In the genomic region with DNA sequence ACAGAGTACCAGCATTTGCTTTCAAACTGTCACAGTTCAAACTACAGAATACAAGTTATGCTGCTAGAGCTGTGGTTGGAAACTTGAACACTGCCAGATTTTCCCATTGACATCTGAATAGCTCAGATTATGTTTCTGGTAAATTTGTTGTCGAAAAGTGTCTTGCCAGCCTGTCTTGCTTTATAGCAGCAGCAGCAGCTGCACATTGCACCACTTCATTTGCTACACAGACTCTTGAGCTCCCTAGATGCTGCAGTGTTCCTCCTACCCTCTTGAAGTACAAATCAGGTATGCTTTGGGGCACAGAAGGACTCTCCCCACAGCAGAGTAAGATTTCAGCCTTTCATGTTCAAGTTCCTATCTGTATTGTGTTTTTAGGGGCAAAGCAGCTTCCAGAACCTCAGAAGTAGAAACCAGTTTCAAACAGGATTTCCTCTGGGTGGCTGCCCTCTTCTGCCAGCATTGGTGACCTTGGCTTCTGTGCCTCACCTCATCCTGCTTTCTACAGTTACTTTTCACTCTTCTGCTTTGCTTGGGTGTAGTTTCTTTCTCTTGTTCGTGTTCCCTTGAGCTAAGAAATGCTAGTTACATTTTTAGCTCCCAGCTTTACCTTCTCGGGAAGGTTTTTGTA, we compare ENCODE assay signal across 16 mouse cellular contexts. TPM values are rescaled to one million over a fixed set of nuclear protein-coding genes. Genes with fewer than 3 reads are reported as not detected.
DNase-seq lines count a peak whose midpoint lies in the region; ATAC-seq lines count a peak whose summit lies in the region.
"Had no signal": no experiment of that assay in that cellular context is flagged by ENCODE, and none has a peak within 500 bp of the region (broad histone marks: within the 10 kb centered on the region; RNA-seq: fewer than 3 reads in every experiment).

No protein-coding gene starts in this region.

- no peaks in the 10 kb centered on the region for H3K27me3 ChIP-seq in heart, embryonic 16.5 days (ENCODE audit: control insufficient read depth, insufficient read depth, low read length)
- no peaks in the 10 kb centered on the region for H3K27me3 ChIP-seq in embryonic facial prominence, embryonic 13.5 days
- H3K27me3 ChIP-seq: hindbrain, embryonic 15.5 days; limb, embryonic 13.5 days; midbrain, embryonic 13.5 days had no signal

- H3K4me2 ChIP-seq in heart, embryonic 16.5 days (ENCODE audit: low read depth, low read length): no peak overlapping the region
- no peak overlapping the region for H3K4me2 ChIP-seq in embryonic facial prominence, embryonic 13.5 days
- H3K4me2 ChIP-seq: hindbrain, embryonic 15.5 days; limb, embryonic 13.5 days; midbrain, embryonic 13.5 days had no signal

- H3K4me3 ChIP-seq in heart, embryonic 16.5 days (ENCODE audit: low read length): no peak overlapping the region
- no peak overlapping the region for H3K4me3 ChIP-seq in embryonic facial prominence, embryonic 13.5 days
- H3K4me3 ChIP-seq: hindbrain, embryonic 15.5 days; limb, embryonic 13.5 days; midbrain, embryonic 13.5 days had no signal

- no peak overlapping the region for H3K9ac ChIP-seq in heart, embryonic 16.5 days (ENCODE audit: low read length)
- H3K9ac ChIP-seq in embryonic facial prominence, embryonic 13.5 days: no peak overlapping the region
- H3K9ac ChIP-seq: hindbrain, embryonic 15.5 days; limb, embryonic 13.5 days; midbrain, embryonic 13.5 days had no signal

- ATAC-seq in heart, embryonic 16.5 days (replicated peaks; ENCODE audit: extremely low read depth, insufficient read depth, low FRiP score): no peak
- no peak for ATAC-seq in embryonic facial prominence, embryonic 13.5 days (ENCODE audit: insufficient number of reproducible peaks, insufficient read depth, low FRiP score, low TSS enrichment, low read depth)
- ATAC-seq: forebrain, embryonic 14.5 days; midbrain, embryonic 13.5 days had no signal

- no peaks in the 10 kb centered on the region for H3K9me3 ChIP-seq in heart, embryonic 16.5 days (replicated peaks; ENCODE audit: control insufficient read depth, low read length)
- H3K9me3 ChIP-seq in embryonic facial prominence, embryonic 13.5 days: no peaks in the 10 kb centered on the region
- H3K9me3 ChIP-seq: hindbrain, embryonic 15.5 days; limb, embryonic 13.5 days; midbrain, embryonic 13.5 days had no signal

- DNase-seq in heart, adult 18-20 months: no peak
- peak; percentile 9 for DNase-seq in thymus, postnatal 25 days
- no peak for DNase-seq in thymus, postnatal 10 days (ENCODE audit: low spot score in 2 of 2)
- no peak for DNase-seq in thymus, adult 18-20 months
- no peak for DNase-seq in ovary, postnatal 14 days (ENCODE audit: low spot score)
- DNase-seq: cerebellum, adult 11 months; kidney, adult 8-10 months; kidney, postnatal 4 days; right cerebral cortex, postnatal 25 days had no signal

- H3K27ac ChIP-seq in heart, embryonic 16.5 days (ENCODE audit: low read length): 0 out of 2 replicates have a peak overlapping the region, but pooled peaks have one; percentile 35
- H3K27ac ChIP-seq in embryonic facial prominence, embryonic 13.5 days: peak overlapping the region; percentile 61; the same call in 1 of the 2 replicates
- H3K27ac ChIP-seq: hindbrain, embryonic 15.5 days; limb, embryonic 13.5 days; macrophage; midbrain, embryonic 13.5 days had no signal

- H3K36me3 ChIP-seq in heart, embryonic 16.5 days (ENCODE audit: control insufficient read depth, insufficient read depth): 0 out of 2 replicates have a peak, but pooled peaks cover 2% of the 10 kb centered on the region
- peaks cover 4% of the 10 kb centered on the region; the same call in 1 of the 2 replicates for H3K36me3 ChIP-seq in embryonic facial prominence, embryonic 13.5 days
- H3K36me3 ChIP-seq: hindbrain, embryonic 15.5 days; limb, embryonic 13.5 days; midbrain, embryonic 13.5 days had no signal

- peaks cover 14% of the 10 kb centered on the region for H3K4me1 ChIP-seq in heart, embryonic 16.5 days (ENCODE audit: control insufficient read depth, insufficient read depth, low read length)
- peaks cover 13% of the 10 kb centered on the region for H3K4me1 ChIP-seq in embryonic facial prominence, embryonic 13.5 days
- H3K4me1 ChIP-seq: hindbrain, embryonic 15.5 days; midbrain, embryonic 13.5 days had no signal

- WGBS in heart, embryonic 16.5 days: 53% methylated on average over 3 of the region's 3 CpGs
- 58% methylated on average over 3 of the region's 3 CpGs for WGBS in embryonic facial prominence, embryonic 13.5 days

RNA-seq across cellular contexts. Expression of a gene that starts 49.9 kb away (rescaled TPM):
- 12.7 and 13.7 TPM in 2 replicates for polyA plus RNA-seq in heart, embryonic 16.5 days (2015; fragmentation: Nextera tagmentation; extraction: Ambion mirVana)
- total RNA-seq in heart, adult 18-20 months (2021): 10 to 100 TPM; 17.8 to 23.0 TPM
- 28.5 and 28.9 TPM in 2 replicates for polyA plus RNA-seq in embryonic facial prominence, embryonic 13.5 days (2015; fragmentation: Nextera tagmentation; extraction: Ambion mirVana)
